Mouse (Mus musculus): ENCODE results near the gene Scrt2.

DNA sequence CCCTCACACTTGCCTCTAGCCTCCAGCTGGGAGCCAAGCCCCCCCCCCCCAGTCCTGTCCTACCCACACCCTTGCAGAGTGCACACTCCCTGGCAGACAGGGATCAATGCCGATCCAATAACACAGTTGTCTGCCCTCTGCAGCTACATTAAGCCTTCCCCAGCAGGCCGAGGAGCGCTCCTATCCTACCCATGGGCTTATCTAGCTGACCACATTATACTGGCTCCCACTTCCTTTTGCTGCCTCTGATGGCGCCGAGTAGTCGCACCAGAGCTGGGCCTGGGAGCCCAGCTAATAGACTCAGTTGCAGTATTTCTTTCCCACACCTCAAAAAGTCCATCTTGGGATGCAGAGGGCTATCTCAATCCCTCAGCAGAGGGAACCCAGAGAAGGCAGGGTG is 4.1 kb downstream of the Scrt2 start:
- TF ChIP-seq CTCF (IDR thresholded peaks at IDR 0.05; ENCODE audit: borderline replicate concordance, extremely low read depth, insufficient read depth, insufficient read length) (no peak), POLR2A (IDR thresholded peaks at IDR 0.05; ENCODE audit: borderline replicate concordance, extremely low read depth, insufficient read depth, insufficient read length, poor library complexity, severe bottlenecking) (no peak)
